Mouse (Mus musculus) T-helper 1 cell (primary cell): ENCODE data around the gene Lmo7.

Experiments used
- in situ Hi-C: fragments of 300-600 bp; cut with MboI, MseI; formaldehyde crosslinking; loops from one replicate; pipeline ENCODE4 v1.15.1; 2025; ENCODE audit warnings: high pct_unique_total_duplicates

The Lmo7 gene

GRCm38 (mm10) chr14:101930576-101931447, 201.1 kb downstream of the Lmo7 start:
- in situ Hi-C loops, result loop anchor here (5.0 kb wide), 1 partner anchor 144 kb away; no protein-coding TSS in a partner anchor

DNA sequence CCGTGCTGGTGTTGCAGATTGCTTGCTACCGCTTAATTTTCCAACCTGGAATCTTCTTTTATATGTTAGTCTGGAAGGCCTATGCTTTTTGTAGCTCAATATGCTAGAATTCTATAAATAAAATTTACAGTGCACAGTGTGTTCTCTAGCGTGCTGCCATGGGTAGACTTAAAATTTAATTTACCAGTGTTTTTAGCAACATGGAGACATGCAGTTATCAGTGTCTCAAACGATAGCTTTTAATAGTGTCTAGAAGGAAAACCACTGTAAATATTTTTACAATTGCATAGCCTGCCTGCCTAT, 201.6 kb downstream of the Lmo7 start:
- in situ Hi-C loops, result loop anchor here (5.0 kb wide), 1 partner anchor 144 kb away; no protein-coding TSS in a partner anchor

DNA sequence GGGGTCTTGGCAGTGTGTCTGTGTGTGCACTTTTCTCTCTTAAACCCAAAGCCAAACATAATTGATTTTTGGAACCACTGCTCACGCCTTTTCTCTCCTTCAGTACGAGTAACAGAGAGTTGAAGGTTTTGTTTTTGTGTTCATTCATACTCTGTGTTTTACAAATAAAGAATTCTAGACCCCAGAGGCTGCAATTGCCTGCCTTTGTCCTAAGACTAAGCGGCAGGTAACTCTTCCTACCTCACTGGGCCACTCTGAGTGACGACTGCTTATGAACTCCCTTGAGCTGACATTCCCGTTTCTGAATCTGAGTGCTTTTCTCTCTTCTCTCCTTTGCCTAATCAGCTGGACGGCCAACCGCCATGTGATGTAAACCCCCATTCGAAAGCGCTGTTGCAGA, 203.8 kb downstream of the Lmo7 start:
- in situ Hi-C loops, result loop anchor here (5.0 kb wide), 1 partner anchor 146 kb away; no protein-coding TSS in a partner anchor

DNA sequence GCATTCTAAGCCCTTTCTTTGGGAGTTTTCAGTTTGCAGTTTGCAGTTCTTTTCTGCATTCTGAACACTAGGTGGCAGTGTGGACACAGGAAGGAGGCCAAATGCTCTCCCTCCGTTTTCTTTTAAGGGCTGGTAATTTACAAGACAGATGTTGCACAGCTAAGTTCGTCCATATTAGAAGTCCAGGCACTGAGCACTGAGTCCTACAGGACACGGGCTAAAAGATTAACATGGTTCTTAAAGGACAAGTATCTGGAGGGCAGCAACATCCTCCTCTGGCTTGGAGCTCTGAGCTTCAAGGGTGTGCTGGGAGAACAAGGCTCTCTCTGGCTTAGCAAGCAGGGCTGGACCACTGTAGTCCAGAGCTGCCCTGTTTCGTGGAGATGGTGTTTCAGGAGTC, 213.2 kb downstream of the Lmo7 start:
- in situ Hi-C loops, result no loop called here

GRCm38 (mm10) chr14:101946711-101947516, 217.2 kb downstream of the Lmo7 start:
- in situ Hi-C loops, result no loop called here

GRCm38 (mm10) chr14:101949114-101949513, 219.4 kb downstream of the Lmo7 start:
- in situ Hi-C loops, result no loop called here

- in situ Hi-C loops, result loop anchor here (5.0 to 25.0 kb wide), 3 partner anchors 566 to 1596 kb away; no protein-coding TSS in a partner anchor
Measured at GRCm38 (mm10) chr14:101951107-101951506, 221.3 kb downstream of the Lmo7 start.

- in situ Hi-C loops, result loop anchor here (5.0 to 25.0 kb wide), 3 partner anchors 563 to 1599 kb away; no protein-coding TSS in a partner anchor
Measured at GRCm38 (mm10) chr14:101953793-101954468, 224.2 kb downstream of the Lmo7 start.

DNA sequence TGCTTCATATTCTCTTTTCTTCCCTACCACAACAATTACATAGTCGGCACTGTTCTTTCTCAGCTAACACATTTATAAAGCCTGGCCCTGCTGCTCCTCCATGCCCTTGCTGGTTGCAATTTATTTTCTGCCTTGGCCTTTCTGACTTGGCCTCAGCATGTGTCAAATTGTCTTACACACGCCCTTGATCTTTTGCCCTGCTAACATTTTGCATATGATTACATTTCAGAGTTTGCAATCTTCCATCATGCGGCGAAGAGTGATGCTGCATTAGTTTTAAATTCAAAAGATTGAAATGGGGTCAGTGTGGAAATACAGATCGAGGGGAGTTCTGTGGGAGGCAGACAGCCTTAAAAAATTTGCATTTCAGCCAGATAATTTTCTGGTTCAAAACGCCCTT, 234.6 kb downstream of the Lmo7 start:
- in situ Hi-C loops, result loop anchor here (10.0 to 25.0 kb wide), 2 partner anchors 740 to 998 kb away; no protein-coding TSS in a partner anchor

DNA sequence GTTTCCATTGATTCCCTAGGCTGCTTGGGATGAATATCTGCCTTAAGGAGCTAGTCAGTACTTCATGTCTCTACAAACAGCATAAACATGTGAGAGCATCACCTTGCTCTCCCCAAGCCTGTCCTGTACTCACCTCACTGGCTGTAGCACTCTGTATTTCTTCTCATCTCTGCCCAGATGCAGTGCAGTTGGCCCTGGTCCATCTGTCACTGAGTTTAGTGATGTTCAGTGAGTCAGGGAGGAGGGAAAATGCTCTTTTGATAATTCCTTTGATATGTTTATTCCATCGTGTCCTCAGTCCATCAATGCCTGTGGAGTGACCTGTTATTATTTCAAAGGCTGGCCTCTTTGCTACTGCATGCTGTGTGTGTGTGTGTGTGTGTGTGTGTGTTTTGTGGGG, 235.2 kb downstream of the Lmo7 start:
- in situ Hi-C loops, result loop anchor here (10.0 to 25.0 kb wide), 2 partner anchors 740 to 997 kb away; no protein-coding TSS in a partner anchor

- in situ Hi-C loops, result loop anchor here (25.0 kb wide), 1 partner anchor 990 kb away; no protein-coding TSS in a partner anchor
Measured at GRCm38 (mm10) chr14:101972764-101973163, 243.0 kb downstream of the Lmo7 start.

DNA sequence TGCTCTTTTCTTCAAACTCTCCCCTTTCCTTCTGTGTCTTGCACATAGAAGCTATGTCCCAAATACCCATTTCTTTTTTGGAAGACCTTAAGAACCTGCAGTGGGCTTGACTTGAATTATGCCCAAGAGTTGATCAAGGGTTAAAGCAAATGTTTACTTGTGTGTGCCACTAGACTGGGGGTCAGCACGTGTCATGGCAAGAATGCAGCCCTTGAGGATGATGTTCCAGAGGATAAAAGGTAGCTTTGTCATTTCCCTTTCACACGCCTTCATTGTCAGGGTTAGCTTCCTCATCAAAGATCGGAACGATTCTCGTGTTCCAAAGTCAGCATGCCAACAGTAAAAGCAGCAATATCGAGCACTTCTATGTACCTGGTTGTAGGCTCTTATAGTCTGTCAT, 243.4 kb downstream of the Lmo7 start:
- in situ Hi-C loops, result loop anchor here (25.0 kb wide), 1 partner anchor 989 kb away; no protein-coding TSS in a partner anchor

DNA sequence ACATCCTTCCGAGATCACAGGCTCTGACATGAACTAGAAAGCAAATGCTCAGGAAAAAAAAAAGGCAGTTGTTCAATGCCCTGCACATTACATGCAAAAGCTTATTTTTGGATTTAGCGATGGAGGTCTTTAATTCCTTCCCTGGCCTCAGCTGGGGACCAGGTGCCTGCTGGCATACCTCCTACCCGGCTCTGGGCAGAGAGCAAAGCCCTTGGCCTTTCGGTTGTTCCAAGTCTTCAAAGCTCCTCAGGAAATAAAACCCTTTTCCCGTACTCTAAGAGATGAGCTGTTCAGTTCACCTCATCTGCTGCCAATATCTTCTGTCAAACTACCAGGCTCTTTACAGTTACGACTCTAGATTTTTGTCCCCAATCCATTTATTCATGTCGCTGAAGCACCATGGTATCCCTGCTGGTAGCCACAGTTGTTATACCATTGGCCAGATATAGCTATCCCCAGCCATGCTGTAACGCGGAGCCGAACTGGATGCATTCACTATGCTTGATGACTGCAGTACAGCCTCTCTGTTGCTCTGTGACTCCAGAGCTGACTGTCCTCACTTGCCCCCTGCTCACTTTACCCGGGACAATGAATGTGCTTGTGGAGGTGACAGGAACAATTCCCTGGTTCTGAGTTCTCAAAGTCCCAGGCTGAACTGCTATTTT, 246.4 kb downstream of the Lmo7 start:
- in situ Hi-C loops, result no loop called here
